Mouse (Mus musculus) brain, embryonic 14.5 days (tissue): Measurements from ENCODE around the gene Mab21l3.

ENCODE experiments used
- CTCF ChIP-seq: fragments of 200-500 bp; IDR thresholded peaks from 2 replicates; pipeline ENCODE4 v1.5.1; 2012; ENCODE audit warnings: inconsistent platforms, mild to moderate bottlenecking, moderate library complexity, borderline replicate concordance; ENCODE audit not compliant: insufficient read depth, insufficient read length; ENCODE audit errors: extremely low read depth
- POLR2A ChIP-seq: fragments of 200-500 bp; IDR thresholded peaks from 2 replicates; pipeline ENCODE4 v1.6.1; 2012; ENCODE audit warnings: mild to moderate bottlenecking, inconsistent platforms, borderline replicate concordance; ENCODE audit not compliant: poor library complexity, insufficient read depth, insufficient read length, severe bottlenecking; ENCODE audit errors: extremely low read depth

GRCm38 (mm10) chr3:101897377-101897974 is 48.7 kb upstream of the Mab21l3 start:
- TF ChIP-seq CTCF (no peak), POLR2A (no peak)
